Mouse (Mus musculus) erythroblast, embryonic 14.5 days (primary cell): Measurements from ENCODE around the gene Anapc7.

Experiments used
- GATA1 ChIP-seq: IDR thresholded peaks from 2 replicates; pipeline ENCODE4 v1.6.1; 2012; ENCODE audit warnings: low read length, inconsistent platforms, mixed read lengths
- TAL1 ChIP-seq: IDR thresholded peaks from 3 replicates; pipeline ENCODE4 v1.6.1; 2012; ENCODE audit warnings: low read length, inconsistent platforms, mixed read lengths

GRCm38 (mm10) chr5:122448869-122449268 lies 27.4 kb downstream of the Anapc7 start:
- TF ChIP-seq GATA1 (no peak), TAL1 (no peak)
